Mouse (Mus musculus) natural killer cell, adult 2 months (primary cell): ENCODE results near the gene Cyp4f18.
"Not testable (repeated sequence)": the region's sequence is repeated elsewhere in the genome, so short reads cannot be mapped to it uniquely, and the experiment has no call there.

Experiments
- DNase-seq, 2 experiments: peaks; one replicate each; pipeline ENCODE4 v3.0.0; 2022; ENCODE audit warnings: low spot score in 2 of 2

The Cyp4f18 gene

DNA sequence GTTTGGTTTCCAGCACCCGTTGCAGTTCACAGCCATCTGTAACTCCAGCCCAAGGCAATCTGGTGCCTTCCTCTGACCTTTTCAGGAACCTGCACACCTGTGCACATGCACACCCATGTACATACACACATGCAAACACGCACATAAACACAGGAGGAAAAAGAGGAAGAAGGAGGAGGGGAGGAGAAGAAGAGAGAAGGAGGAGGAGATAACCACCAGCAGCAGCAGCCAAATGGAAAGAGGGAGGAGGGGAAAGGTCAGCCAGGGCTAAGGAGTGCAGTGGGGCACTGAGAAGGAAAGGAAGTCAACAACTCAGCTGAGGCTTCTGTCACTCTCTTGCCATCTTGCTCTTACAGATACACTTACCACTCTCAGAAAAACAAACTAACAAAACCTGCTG, 28.4 kb downstream of the Cyp4f18 start:
- peak in 1 of 2 experiments; percentile 8 for DNase-seq

DNA sequence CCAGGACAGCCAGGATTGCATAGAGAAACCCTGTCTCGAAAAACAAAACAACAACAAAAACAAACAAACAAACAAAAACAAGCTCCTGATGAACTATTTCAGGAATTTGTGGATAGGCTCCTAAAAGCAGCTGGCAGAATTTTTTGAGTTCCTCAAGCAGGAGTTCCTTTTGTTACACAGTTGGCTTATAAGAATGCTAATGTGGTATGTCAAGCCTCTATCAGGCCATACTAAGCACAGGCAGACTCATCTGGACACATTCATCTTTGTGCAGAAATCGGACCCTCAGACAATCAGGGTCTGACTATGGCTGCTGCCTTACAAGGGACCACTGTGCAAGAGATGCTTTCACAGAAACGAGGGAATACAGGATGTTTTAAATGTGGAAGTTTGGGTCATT, 35.2 kb downstream of the Cyp4f18 start:
- no peak for DNase-seq

DNA sequence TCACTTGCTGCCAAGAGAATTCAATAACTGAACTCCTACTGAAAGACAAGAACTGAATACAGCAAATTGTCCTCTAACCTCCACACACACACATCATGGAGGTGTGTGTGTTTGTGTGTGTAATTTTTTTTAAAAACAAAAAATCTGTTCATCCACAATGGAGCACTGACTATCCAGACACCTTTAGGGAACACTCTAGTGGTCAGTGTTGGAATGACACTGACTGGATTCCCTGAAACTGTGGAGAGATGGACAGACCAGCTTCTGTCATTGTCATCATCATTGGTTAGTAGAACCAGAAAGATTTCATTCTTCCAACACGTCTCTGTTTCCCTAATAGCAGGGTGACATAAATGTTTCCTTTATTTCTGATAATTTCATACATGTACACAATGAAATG, 37.5 kb downstream of the Cyp4f18 start:
- no peak for DNase-seq

DNA sequence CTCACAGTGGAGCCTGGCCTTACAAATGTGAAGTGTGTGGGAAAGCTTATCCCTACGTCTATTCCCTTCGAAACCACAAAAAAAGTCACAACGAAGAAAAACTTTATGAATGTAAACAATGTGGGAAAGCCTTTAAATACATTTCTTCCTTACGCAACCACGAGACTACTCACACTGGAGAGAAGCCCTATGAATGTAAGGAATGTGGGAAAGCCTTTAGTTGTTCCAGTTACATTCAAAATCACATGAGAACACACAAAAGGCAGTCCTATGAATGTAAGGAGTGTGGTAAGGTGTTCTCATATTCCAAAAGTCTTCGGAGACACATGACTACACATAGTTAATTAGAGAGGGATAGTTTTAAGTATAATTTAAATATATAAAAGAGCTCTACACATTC, 40.8 kb downstream of the Cyp4f18 start:
- no peak for DNase-seq

DNA sequence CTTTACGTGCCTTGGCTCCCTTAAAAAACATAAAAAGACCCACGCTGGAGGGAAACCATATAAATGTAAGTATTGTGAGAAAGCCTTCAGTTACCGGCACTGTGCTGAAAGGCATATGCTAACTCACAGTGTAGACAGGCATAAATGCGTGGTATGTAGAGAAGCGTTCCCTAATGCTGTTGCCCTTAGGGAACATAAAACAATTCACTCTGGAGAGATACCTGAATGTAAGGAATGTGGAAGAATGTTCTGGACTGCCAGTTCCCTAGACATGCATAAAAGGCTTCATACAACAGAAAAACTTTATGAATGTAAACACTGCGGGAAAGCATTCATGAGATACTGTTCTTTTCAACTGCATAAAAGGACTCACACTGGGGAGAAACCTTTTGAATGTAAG, 41.3 kb downstream of the Cyp4f18 start:
- no peak for DNase-seq

DNA sequence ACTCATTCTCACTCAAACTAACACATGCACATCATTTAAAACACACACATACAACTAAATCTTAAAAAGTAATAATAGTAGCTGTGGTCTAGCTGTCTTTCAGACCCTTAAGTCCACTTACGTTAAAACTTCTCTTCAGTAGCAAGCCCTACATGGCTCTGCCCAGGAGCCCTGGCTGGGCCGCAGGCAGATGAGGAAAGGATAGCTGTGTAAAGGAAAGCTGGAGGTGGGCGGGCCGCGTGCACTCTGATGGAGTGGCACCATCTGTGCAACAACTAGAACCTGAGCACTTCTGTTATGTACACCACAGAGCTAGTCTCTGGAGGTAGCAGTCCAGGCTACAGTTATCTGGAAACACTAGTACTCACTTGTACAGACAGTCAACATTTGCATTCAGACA, 42.2 kb downstream of the Cyp4f18 start:
- no peak for DNase-seq

DNA sequence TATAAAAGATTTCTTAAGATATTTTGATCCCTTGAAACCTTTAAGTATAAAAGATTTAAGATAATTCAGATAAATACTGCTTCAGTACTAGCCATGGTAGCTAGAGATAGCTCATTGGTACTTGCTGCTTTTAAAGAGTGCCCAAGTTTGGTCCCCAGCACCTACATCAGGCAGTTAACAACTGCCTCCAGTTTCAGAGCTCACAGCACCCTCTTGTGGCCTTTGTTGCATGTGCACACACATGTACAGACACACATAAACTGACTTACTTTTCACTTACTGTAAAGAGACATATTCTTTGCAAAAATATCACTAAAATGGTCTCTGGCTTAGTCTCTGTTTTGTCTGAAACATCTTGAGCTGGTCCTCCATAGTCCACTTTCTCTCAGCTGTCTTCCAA, 43.0 kb downstream of the Cyp4f18 start:
- DNase-seq: no peak

DNA sequence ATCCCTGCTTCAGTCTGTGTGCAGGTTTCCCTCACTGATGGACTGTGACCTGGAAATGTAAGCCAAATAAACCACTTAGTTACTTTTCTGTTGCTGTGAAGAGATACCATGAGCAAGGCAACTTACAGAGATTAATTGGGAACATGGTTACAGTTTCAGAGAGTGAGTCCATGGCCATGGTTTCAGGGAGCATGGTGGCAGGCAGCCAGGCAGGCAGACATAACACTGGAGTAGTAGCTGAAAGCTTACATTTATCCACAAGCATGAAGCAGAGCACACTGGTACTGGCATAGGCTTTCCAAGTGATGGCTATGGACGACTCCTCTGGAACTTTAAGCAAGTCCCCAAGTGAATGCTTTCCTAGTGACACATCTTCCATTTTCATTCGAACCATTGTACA, 44.3 kb downstream of the Cyp4f18 start:
- DNase-seq: no peak

DNA sequence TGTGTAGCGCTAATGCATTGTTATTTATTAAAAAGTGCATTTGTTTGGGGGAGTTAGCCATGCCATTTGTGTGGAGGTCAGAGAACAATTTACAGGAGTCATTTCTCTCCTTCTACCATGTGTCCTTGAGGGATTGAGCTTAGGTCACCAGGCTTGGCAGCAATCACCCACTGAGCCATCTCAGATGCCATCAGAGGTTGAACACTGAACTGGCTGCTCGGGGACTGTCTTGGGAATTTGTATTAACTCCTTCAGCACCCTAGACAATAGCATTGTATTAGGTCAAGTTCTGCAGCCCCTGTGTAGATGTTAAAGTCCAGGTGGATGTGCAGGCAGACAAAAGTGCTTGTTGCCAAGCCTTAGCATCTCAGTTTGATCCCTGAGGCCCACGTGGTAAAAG, 45.4 kb downstream of the Cyp4f18 start:
- DNase-seq: no peak

DNA sequence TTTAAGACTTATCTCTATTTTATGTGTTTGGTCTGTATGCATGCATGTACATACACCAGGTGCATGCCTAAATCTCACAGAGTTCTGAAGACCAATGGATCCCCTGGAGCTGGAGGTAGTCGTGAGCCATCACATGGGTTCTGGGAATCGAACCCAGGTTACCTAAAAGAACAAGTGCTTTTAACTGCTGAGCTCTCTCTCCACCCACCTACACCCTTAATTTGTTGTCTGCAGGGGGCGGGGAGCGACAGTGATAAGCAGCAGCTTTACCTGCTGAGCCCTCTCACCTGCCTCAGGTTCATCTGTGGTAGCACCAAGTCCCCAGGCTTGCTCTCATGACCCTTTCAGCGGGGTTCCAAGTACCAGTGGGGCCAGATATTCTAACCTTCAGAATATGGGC, 47.6 kb downstream of the Cyp4f18 start:
- DNase-seq: no peak

DNA sequence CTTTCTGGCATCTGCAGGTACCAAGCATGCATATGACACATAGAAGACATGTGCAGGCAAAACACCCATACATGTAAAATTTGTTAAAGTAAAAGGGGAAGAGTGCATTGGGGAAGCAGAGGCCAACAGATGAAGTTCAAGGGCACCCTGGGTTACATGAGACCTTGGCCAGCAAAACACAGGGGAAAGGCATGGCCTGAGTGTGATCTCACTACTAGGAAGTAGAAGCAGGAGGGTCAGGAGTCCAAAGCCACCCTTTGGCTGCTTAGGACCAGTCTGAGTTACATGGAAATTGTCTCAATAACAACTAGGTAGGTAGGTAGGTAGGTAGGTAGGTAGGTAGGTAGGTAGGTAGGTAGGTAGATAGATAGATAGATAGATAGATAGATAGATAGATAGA, 48.9 kb downstream of the Cyp4f18 start:
- DNase-seq: no peak

DNA sequence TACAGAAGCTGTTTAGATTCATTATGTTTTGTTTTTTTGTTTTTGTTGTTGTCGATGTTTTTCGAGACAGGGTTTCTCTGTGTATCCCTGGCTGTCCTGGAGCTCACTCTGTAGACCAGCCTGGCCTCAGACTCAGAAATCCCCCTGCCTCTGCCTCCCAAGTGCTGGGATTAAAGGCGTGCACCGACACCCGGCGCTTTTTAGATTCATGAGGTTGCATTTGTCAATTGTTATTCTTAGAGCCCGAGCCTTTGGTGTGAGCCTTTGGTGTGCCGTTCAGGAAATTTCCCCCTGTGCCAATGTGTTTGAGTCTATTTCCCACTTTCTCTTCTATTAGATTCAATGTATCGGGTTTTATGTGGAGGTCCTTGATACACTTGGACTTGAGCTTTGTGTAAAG, 54.8 kb downstream of the Cyp4f18 start:
- DNase-seq: no peak

DNA sequence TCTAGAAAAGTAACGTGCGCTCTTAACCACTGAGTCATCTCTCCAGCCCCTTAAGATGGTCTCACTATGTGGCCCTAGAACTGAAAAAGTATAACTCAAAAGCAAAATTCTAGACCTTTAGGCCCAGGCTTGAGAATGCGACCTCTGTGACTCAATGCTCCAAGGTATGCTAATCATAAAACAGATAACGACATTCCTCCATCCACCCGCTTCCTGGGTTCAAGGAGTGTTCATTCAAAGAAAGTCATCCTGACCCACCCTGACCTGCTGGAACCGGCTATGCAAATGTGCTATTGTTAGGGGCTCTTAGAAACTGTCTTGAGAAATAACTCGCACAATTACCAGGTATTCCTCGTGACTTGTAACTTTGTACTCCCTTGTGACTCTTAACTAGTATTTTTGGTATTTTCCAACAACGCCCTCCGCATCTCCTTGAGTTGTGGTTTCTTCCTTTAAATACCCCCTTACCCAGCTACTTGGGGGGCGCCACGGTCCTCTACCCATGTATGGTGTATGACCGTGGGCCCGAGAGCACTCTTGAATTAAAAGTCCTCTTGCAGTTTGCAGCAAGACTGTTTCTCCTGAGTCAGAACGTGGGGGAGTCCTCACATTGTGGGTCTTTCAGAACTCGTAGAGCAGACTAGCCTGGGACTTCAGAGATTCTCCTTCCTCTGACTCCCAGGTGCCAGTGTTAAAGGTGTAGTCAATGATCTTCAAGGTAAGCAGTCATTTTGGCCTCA, 56.3 kb downstream of the Cyp4f18 start:
- DNase-seq: not testable (repeated sequence)

DNA sequence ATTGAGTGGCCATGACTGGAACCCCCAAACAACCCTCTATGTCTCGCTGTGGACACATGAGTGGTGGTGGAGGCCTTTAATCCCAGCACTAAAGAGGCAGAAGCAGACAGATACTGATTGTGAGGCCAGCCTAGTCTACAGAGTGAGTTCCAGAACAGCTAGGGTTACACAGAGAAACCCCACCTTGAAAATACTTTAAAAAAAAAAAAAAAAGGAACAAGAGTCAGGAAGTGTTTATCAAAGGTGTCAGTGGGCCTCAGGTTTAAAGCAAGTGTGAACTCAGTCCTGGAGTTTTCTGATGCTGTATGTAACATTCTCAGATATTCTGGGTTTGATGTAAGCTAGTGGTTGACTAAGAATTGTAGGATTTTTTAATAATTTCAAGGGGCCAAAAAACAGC, 56.9 kb downstream of the Cyp4f18 start:
- no peak for DNase-seq

DNA sequence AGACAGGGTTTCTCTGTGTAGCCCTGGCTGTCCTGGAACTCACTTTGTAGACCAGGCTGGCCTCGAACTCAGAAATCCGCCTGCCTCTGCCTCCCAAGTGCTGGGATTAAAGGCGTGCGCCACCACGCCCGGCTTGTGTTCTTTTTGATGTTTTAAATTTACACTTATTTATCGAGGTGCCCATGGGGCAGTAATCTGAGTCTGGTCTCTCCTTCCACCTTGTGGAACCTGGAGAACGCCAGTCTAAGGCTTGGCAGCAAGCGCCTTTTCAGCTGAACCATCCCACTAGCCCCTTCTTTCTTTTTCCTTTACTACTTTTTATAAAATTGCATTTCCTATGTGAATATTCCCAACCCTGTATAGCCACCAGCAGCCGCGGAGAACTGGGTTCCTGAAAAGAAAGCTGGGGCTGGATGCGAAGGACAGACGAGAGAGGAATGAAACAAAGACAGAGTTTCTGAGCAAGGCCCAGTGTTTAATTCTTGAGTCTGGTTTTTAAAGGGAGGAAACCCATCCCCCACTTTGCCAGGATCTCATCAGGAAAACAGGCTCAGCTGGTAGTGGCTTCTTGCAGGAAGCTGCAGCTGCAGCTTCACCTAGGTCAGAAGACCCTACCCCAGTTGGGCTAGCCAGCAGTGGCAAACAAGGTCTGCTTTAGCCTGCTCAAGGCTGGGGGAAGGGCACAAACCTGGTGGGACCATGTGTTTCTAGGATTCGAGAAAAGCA, 57.8 kb downstream of the Cyp4f18 start:
- no peak for DNase-seq

DNA sequence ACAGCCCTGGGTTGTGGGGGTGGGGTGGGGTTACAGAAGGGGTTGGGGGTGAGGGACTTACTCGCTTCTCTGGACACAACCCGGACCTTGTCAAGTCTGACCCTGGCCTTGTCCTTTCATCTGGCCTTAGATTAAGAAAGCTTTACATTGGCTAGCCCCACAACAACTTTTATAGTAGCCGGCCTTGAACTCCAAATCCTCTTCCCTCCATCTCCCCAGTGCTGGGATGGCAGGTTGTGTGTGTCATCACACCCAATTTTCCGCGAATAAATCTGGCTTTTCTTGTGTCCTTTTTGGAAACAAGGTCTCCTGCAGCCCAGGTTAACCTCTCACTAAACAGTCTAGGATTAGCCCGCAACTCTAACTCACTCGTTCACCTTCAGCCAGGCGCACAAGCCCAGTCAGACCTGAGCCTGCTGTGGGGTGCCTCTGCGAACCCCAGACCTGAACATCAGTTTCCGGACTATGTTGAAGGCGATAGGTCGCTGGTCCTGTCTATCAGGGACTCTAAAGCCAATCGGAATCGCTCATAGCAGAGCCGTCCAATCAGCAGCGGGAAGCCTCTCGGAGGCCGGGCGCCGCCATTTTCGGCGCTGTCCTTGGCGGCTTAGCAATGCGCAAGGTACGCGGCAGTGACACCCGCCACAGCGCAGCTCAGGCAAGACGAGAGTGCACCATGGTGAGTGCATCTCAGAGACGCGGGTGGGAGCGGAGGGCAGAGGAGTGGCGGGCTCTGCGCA, 58.8 kb downstream of the Cyp4f18 start, which contains the start of gene Zfp961:
Gene Zfp961, plus strand, starts transcription at position 557 of the 740 bp plus-strand sequence.
- peak; percentile 97 for DNase-seq

DNA sequence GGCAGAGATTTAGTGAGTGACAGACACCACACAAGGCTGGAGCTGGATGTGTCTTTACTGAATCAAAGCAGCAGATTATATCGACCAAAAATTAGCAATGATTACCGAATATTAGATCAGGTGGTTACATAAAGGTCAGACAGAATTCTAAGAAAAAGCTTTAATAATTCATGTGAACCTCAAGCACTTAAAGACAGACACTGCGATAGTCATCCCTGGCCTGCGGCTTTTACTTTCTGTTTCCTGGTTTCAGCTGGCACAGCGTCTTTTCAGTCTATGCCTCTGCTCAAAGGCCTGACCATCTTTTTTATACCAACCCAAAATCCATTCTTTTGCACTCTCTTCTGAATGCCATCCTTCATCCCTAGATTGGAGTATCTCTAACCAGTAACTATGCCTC, 60.8 kb downstream of the Cyp4f18 start:
- no peak for DNase-seq

DNA sequence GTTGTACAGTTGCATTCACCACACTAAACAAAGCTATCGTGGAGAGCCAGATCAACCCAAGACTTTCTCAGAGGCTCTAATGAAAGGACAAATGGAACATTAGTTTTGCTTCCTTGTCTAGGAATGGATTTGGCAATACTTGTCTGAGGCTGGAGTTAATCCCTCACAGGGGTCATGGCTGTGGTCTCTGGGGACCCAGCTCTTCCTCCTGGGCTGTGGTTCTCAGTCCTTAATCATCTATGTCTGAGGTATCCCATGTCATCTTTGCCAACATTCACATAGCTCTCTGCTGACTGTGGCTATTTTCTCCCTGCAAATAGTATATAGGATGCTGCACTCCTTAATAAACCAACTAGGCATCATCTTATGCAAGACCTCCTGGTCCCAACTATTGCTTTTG, 67.7 kb downstream of the Cyp4f18 start:
- DNase-seq: no peak

DNA sequence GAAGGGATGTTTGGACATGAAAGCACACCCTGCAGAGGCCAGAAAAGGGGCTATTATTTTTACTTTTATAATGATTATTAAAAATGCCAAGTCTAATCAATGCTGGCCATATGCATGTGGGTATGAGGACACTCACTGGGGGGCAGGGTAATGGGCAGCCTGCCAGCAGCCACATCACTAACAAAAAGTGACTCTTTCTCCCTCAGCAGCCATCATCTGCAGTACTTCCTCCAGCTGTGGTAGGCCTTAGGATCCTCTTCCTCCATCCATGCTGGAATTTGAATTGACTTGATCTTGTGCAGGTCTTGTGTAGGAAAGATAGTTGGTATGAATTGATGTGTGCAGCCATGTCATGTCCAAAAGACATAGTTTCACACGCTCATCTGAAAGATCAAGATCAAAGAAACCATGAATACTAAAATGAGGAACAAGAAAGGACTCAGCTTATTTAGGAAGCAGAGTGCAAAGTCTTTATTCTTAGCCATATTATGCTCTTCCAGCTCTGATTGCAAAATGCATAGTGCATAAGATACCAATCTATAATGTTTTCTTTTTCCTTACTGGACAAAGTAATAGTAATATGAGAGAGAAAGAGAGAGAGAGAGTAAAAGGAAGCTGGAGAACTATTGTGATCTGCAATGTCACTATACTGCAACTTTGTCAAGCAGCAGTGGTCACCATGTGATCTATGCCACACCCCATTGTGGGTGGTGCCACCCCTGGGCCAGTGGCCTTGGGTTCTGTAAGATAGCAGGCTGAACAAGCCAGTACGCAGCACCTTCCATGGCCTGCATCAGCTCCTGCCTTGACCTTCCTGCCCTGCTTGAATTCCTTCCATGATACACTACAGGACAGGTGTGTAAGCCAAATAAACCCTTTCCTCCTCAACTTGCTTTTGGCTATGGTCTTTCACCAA, 68.9 kb downstream of the Cyp4f18 start:
- DNase-seq: no peak
